8 mouse cellular contexts compared by ENCODE assay signal in the genomic region with DNA sequence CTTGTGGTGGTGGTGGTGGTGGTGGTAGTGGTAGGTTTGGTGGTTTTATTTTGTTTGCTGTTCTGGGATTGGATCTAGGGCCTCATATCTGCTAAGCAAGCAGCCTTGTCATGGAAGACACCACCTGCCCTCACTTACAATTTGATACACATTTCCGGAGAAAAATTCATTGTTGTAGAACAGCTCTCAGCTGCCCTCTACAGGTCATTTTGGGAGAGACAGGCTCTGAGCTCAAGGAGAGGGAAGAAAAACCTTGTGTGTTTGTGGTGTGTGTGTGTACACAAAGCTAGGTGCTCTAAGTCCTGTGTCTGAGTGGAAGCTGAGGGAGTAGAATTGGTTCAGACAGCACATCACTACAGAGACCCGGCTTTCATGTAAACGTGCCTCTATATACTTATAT. TPM values are rescaled to one million over a fixed set of nuclear protein-coding genes. Genes with fewer than 3 reads are reported as not detected.
DNase-seq lines count a peak whose midpoint lies in the region; ATAC-seq lines count a peak whose summit lies in the region.

No protein-coding gene starts in this region.

- H3K4me3 ChIP-seq in heart, embryonic 12.5 days: no peak overlapping the region
- H3K4me3 ChIP-seq in forebrain, embryonic 13.5 days: no peak overlapping the region

- 5% methylated on average over 3 of the region's 3 CpGs for WGBS in heart, embryonic 12.5 days
- WGBS in forebrain, embryonic 13.5 days: 10% methylated on average over 3 of the region's 3 CpGs

- H3K4me2 ChIP-seq in heart, embryonic 12.5 days: no peak overlapping the region
- H3K4me2 ChIP-seq in forebrain, embryonic 13.5 days: no peak overlapping the region

- no peaks in the 10 kb centered on the region for H3K36me3 ChIP-seq in heart, embryonic 12.5 days
- H3K36me3 ChIP-seq in forebrain, embryonic 13.5 days (ENCODE audit: poor library complexity, severe bottlenecking): no peaks in the 10 kb centered on the region

- ATAC-seq in heart, embryonic 12.5 days (ENCODE audit: insufficient number of reproducible peaks, low FRiP score): no peak
- ATAC-seq in forebrain, embryonic 13.5 days: peak; percentile 17; the same call in 1 of the 2 replicates
- ATAC-seq in megakaryocyte-erythroid progenitor cell, adult 5-6 weeks (replicated peaks; ENCODE audit: low FRiP score, low TSS enrichment, poor library complexity, severe bottlenecking): peak; percentile 54

- no peaks in the 10 kb centered on the region for H3K27me3 ChIP-seq in heart, embryonic 12.5 days (replicated peaks)
- no peaks in the 10 kb centered on the region for H3K27me3 ChIP-seq in forebrain, embryonic 13.5 days

- 0 out of 2 replicates have a peak, but pooled peaks cover 2% of the 10 kb centered on the region for H3K4me1 ChIP-seq in heart, embryonic 12.5 days (replicated peaks)
- peaks cover 8% of the 10 kb centered on the region for H3K4me1 ChIP-seq in forebrain, embryonic 13.5 days

- no peak overlapping the region for H3K9ac ChIP-seq in heart, embryonic 12.5 days
- no peak overlapping the region for H3K9ac ChIP-seq in forebrain, embryonic 13.5 days

- H3K9me3 ChIP-seq in heart, embryonic 12.5 days (replicated peaks): no peaks in the 10 kb centered on the region
- no peaks in the 10 kb centered on the region for H3K9me3 ChIP-seq in forebrain, embryonic 13.5 days (replicated peaks)

- DNase-seq in heart, adult 8-10 months (ENCODE audit: low spot score): peak; percentile 68
- DNase-seq in CD4-positive, CD25-positive, alpha-beta regulatory T cell, adult 2 months (ENCODE audit: low read depth, low spot score): peak; percentile 87
- peak; percentile 48 to 73 for DNase-seq in adrenal gland, postnatal 36 days
- DNase-seq in kidney, postnatal 25 days: peak; percentile 51 to 82
- peak; percentile 57 to 80 for DNase-seq in spleen, postnatal 4 days (ENCODE audit: low spot score in 2 of 2)

- H3K27ac ChIP-seq in heart, embryonic 12.5 days (ENCODE audit: poor library complexity, severe bottlenecking): no peak overlapping the region
- H3K27ac ChIP-seq in forebrain, embryonic 13.5 days: peak overlapping the region; percentile 19

RNA-seq across cellular contexts. Expression of a gene that starts 4.0 kb away (rescaled TPM):
- total RNA-seq in heart, adult 8-10 months (2022): 1,000 to 10,000 TPM; 2,249 to 2,640 (median 2,421) TPM
- 1,377 and 1,385 TPM in 2 replicates for polyA plus RNA-seq in heart, embryonic 12.5 days (2016; fragmentation: Nextera tagmentation; extraction: Ambion mirVana)
- 100 to 1,000 TPM; 547 to 578 TPM for total RNA-seq in adrenal gland, postnatal 36 days (2021)
- polyA plus RNA-seq in forebrain, embryonic 13.5 days (2015; fragmentation: Nextera tagmentation; extraction: Ambion mirVana): 775 and 903 TPM in 2 replicates
- total RNA-seq in megakaryocyte-erythroid progenitor cell, adult 5-6 weeks (2014; fragmentation: Nextera tagmentation): 479 and 484 TPM in 2 replicates
- total RNA-seq in megakaryocyte-erythroid progenitor cell, adult 5-6 weeks (2017): 60.4 and 80.0 TPM in 2 replicates

RNA-seq across cellular contexts. Expression of a gene that starts 13.3 kb away (rescaled TPM):
- 1 to 10 TPM; 2.0 to 3.7 (median 2.0) TPM for total RNA-seq in heart, adult 8-10 months (2022)
- polyA plus RNA-seq in heart, embryonic 12.5 days (2016; fragmentation: Nextera tagmentation; extraction: Ambion mirVana): 12.9 and 14.2 TPM in 2 replicates
- 1 to 10 TPM; 1.4 to 4.0 TPM for total RNA-seq in adrenal gland, postnatal 36 days (2021)
- 11.0 and 12.8 TPM in 2 replicates for polyA plus RNA-seq in forebrain, embryonic 13.5 days (2015; fragmentation: Nextera tagmentation; extraction: Ambion mirVana)
- not detected in 2 replicates for total RNA-seq in megakaryocyte-erythroid progenitor cell, adult 5-6 weeks (2014; fragmentation: Nextera tagmentation)
- not detected in 2 replicates for total RNA-seq in megakaryocyte-erythroid progenitor cell, adult 5-6 weeks (2017)

RNA-seq across cellular contexts. Expression of a gene that starts 20.2 kb away (rescaled TPM):
- total RNA-seq in heart, adult 8-10 months (2022): 10 to 100 TPM in 3 of 4 experiments, 1 to 10 TPM in 1; 9.5 to 11.6 (median 10.8) TPM
- 12.8 TPM in 2 replicates for polyA plus RNA-seq in heart, embryonic 12.5 days (2016; fragmentation: Nextera tagmentation; extraction: Ambion mirVana)
- total RNA-seq in adrenal gland, postnatal 36 days (2021): 10 to 100 TPM; 25.2 to 26.3 TPM
- 20.1 and 23.3 TPM in 2 replicates for polyA plus RNA-seq in forebrain, embryonic 13.5 days (2015; fragmentation: Nextera tagmentation; extraction: Ambion mirVana)
- 12.1 and 12.7 TPM in 2 replicates for total RNA-seq in megakaryocyte-erythroid progenitor cell, adult 5-6 weeks (2014; fragmentation: Nextera tagmentation)
- 9.2 and 10.0 TPM in 2 replicates for total RNA-seq in megakaryocyte-erythroid progenitor cell, adult 5-6 weeks (2017)

RNA-seq across cellular contexts. Expression of a gene that starts 35.5 kb away (rescaled TPM):
- total RNA-seq in heart, adult 8-10 months (2022): 100 to 1,000 TPM; 127 to 162 (median 147) TPM
- 75.6 and 82.6 TPM in 2 replicates for polyA plus RNA-seq in heart, embryonic 12.5 days (2016; fragmentation: Nextera tagmentation; extraction: Ambion mirVana)
- 10 to 100 TPM; 37.0 to 39.6 TPM for total RNA-seq in adrenal gland, postnatal 36 days (2021)
- polyA plus RNA-seq in forebrain, embryonic 13.5 days (2015; fragmentation: Nextera tagmentation; extraction: Ambion mirVana): 63.2 and 70.0 TPM in 2 replicates
- 13.5 and 16.6 TPM in 2 replicates for total RNA-seq in megakaryocyte-erythroid progenitor cell, adult 5-6 weeks (2014; fragmentation: Nextera tagmentation)
- total RNA-seq in megakaryocyte-erythroid progenitor cell, adult 5-6 weeks (2017): 6.6 and 6.7 TPM in 2 replicates

RNA-seq across cellular contexts. Expression of a gene that starts 43.6 kb away (rescaled TPM):
- total RNA-seq in heart, adult 8-10 months (2022): 10 to 100 TPM; 25.0 to 31.1 (median 25.3) TPM
- polyA plus RNA-seq in heart, embryonic 12.5 days (2016; fragmentation: Nextera tagmentation; extraction: Ambion mirVana): 52.5 and 55.6 TPM in 2 replicates
- total RNA-seq in adrenal gland, postnatal 36 days (2021): 10 to 100 TPM; 56.4 to 56.9 TPM
- 56.5 and 63.9 TPM in 2 replicates for polyA plus RNA-seq in forebrain, embryonic 13.5 days (2015; fragmentation: Nextera tagmentation; extraction: Ambion mirVana)
- 21.5 and 45.2 TPM in 2 replicates for total RNA-seq in megakaryocyte-erythroid progenitor cell, adult 5-6 weeks (2014; fragmentation: Nextera tagmentation)
- total RNA-seq in megakaryocyte-erythroid progenitor cell, adult 5-6 weeks (2017): 10.1 and 22.2 TPM in 2 replicates
